Mouse (Mus musculus) inflammation-experienced regulatory T-cells, adult 6 months (primary cell): ENCODE results near the gene Hoxa2. TPM values are rescaled to one million over a fixed set of nuclear protein-coding genes. Genes with fewer than 3 reads are reported as not detected.

ENCODE experiments used
- ATAC-seq: one replicate; pipeline ENCODE4 v1.8.0; 2017
- polyA plus RNA-seq, 3 experiments: library from polyadenylated mRNA; unstranded; fragments of 100-300 nt; shearing (Covaris generic); gene quantifications; one replicate each; pipeline ENCODE4 v1.2.1; 2017

Hoxa2 gene
- polyA plus RNA-seq, 3 experiments from 2014 or later = not detected

DNA sequence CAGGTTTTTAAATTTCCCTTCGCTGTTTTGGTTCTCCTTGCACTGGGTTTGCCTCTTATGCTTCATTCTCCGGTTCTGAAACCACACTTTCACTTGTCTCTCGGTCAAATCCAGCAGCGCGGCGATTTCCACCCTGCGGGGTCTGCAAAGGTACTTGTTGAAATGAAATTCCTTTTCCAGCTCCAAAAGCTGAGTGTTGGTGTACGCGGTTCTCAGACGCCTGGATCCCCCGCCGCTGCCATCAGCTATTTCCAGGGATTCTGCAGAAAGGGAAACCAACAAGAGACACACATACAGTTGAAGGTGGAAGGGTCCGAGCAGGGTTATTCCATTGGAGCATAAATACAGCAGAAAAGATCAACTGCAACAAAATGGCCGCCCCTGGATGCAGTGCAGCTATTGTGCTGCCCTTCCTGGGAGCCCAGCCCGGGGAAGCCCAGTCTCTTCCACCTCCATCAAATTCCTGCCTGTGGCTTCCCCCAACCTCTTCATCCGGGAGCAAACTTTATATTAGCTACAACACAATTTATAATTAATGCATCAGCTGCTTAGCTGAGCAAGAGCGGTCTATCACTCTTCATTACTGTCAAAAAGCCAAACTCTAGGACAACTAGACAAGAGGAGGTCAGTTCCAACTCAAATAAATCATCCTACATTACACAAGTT lies 1.1 kb downstream of the Hoxa2 start:
- ATAC-seq = no peak

DNA sequence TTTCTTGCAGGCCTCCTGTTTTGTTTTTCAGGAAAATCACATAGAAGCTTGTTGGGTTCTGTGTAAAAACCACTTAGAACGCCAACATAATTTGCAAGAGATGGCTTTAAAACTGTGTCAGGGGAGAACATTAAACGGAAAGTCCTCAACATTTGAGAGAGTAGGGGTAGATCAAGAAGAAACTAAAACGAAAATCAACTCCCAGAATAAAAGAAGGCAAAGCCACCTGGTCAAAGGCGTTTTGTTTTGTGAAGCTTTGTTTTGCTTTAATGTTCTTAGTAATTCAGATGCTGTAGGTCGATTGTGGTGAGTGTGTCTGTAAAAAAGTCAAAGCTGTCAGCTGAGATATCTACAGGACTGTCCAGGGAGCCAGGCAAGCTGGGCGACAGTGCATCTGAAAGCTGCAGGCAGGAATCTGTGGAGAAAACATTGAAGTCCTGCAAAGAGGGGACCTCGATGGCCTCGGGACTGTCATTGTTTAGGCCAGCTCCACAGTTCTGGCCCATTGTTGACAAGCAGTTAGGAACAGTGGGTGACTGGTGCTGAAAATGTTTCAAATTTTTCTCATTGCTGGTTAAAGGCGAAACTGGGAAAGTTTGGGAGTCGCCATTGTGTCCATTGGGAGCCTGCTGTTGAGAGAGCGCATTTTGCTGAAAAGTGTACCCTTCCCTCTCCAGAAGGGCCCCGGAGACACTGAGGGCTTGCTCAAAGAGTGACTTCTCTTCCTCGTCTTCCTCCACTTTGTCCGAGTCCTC lies 1.8 kb downstream of the Hoxa2 start:
- ATAC-seq = no peak

- no peak for ATAC-seq
These were observed 2.6 kb downstream of the Hoxa2 start for GRCm38 (mm10) chr6:52162093-52162380.

- no peak for ATAC-seq
These were observed 3.1 kb downstream of the Hoxa2 start for GRCm38 (mm10) chr6:52161336-52162092.

DNA sequence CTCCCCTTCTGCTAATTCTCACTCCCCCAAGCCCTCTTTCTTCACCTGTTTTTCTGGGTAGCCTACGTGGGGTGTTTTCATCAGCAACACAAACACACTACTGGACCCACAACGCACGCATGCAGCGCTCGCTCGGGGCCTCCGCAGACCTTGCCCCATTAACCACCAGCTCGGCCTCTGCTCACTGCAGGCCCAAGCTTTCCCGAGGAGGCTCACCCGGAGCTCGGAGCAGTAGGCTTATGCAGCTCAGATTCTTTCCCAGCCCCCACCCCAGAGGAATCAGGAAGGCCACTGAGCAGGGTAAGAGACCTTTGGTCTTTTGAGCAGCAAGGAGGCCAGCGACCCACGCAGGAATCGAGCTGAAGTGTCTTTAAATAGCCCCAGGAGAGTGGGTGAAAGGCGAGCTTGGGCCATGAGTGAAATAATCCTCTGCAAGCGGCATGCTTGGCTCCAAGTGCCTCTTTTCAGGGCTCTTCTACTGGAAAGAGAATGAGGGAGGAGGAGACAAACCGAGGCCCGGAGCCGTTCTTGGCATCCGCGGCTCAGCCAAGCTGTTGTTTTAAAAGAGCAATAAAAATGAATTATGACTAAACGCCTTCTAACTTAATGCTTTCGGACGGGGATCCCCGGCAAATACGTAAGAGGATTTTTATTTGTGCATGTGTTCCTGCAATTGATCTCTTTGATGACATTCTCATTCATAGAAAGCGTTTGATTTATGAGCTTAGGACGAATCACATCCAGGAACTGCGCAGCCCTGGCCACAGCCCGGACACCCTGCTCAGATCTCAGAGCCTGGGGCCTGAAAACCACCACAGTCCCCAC lies 3.9 kb downstream of the Hoxa2 start:
- no peak for ATAC-seq

DNA sequence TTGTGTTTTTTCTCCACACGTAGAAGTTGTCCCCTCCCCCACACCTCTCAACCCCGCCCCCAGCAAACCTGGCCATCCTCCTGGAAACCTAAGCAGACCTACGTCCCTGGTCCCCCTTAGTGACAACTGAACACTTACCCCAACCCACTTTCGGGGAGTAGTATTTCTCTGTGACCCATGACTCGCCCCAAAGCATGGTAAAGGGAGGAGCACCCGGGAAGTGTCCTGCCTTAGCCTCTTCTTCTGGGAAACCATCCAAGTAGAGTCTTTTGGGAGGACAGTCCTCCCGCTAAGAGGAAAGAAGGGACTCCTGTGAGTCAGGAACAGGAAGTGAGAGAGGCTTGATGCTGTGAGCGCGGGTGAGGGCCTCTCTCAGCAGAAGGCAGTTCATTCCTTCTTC lies 4.7 kb downstream of the Hoxa2 start:
- no peak for ATAC-seq

- no peak for ATAC-seq
These were observed 5.4 kb downstream of the Hoxa2 start for GRCm38 (mm10) chr6:52159164-52159761.

DNA sequence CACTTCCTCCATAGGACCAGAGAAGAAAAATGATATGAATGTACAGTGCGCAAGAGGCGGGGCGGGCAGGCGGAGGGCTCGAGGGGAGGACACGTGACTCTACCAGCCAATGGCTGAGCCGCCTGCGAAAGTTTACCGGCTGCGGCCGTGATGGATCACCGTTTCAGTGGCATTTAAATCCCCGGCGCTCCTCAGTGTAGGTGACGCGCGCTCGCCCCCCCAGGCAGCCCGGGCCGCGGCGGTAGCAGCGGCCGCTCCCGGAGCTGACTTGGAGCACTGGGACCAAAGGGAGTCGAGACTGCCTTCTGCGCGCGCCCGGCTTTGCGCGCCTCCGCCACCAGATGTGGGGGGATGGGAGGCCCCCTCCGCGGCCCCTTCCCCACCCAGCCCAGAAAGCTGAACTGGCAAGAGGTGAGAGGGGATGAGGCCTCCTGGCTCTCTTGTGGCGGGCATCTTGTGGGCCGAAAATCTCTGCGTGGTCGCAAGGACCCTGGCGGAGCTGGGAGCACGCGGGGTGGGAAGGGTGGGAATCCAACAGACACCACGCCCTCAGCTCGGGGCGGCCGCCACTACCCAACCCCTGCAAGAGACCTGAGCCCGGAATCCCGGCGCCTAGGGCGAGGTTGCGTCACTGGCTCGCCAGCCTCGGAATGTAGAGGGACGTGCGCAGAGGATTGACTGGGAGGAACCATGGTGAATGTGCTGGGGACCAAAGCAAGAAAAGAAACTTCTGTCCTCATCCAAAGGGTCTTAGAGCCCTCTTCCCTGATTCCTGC lies 6.2 kb downstream of the Hoxa2 start, which contains the start of gene Hoxa1:
Hoxa1 (minus strand) TSS at position 42 of the 776 bp plus-strand sequence.
- ATAC-seq = peak; percentile 76

DNA sequence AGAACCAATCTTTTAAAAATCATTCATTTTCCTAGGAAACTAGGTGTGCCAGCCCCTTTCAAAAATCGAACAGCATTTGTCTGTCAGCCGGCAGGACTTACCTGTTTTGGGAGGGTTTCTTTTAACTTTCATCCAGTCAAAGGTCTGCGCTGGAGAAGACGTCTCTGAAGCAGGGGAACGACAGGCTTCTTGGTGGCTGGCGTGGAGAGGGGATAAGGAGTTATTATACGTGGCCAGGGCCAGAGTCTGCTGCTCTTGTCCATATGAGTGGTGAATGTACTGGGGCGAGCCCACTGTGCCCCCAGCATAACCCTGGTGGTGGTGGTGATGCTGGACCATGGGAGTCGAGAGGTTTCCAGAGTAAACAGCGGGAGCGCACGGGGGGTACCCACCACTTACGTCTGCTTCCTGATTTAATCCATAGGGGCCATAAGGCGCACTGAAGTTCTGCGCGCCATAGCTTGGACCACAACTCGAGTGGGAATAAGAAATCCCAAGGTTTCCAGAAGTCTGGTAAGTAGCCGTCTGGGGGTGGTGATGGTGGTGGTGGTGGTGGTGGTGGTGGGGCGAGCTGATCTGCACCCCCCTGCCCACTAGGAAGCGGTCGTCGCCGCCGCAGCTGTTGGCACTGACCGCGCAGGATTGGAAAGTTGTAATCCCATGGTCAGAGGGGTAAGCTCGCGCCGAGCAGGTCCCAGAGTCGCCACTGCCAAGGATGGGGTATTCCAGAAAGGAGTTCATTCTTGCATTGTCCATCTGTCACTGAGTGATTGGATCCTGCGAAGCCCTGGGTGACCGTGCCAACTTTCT lies 7.0 kb downstream of the Hoxa2 start:
- no peak for ATAC-seq

GRCm38 (mm10) chr6:52156551-52157200 lies 8.0 kb downstream of the Hoxa2 start:
- no peak for ATAC-seq

GRCm38 (mm10) chr6:52155471-52155870 lies 9.2 kb downstream of the Hoxa2 start:
- no peak for ATAC-seq

GRCm38 (mm10) chr6:52154044-52154443 lies 10.6 kb downstream of the Hoxa2 start:
- ATAC-seq = no peak

DNA sequence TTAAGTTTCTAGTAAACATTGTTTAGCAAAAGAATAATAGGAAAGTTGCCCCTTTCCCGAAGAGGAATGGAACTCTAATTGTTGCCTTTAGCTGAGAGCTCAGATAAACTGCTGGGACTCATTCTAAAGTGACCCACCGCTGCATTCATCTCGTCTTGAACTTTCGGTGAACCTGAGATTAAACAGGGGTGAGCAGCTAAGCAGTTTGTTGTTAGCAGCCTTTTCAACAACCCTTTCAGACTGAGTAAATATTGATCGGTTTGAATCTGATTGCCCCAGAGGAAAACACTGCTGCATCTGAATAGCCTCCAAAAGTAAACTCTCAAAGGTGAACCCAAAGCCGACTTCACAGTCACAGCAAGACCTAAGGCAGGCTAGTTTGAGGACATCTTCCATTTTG lies 11.4 kb downstream of the Hoxa2 start:
- ATAC-seq = no peak

- ATAC-seq = no peak
These were observed 12.1 kb downstream of the Hoxa2 start for GRCm38 (mm10) chr6:52152226-52153193.

- ATAC-seq = no peak
These were observed 13.1 kb downstream of the Hoxa2 start for GRCm38 (mm10) chr6:52151571-52151970.

DNA sequence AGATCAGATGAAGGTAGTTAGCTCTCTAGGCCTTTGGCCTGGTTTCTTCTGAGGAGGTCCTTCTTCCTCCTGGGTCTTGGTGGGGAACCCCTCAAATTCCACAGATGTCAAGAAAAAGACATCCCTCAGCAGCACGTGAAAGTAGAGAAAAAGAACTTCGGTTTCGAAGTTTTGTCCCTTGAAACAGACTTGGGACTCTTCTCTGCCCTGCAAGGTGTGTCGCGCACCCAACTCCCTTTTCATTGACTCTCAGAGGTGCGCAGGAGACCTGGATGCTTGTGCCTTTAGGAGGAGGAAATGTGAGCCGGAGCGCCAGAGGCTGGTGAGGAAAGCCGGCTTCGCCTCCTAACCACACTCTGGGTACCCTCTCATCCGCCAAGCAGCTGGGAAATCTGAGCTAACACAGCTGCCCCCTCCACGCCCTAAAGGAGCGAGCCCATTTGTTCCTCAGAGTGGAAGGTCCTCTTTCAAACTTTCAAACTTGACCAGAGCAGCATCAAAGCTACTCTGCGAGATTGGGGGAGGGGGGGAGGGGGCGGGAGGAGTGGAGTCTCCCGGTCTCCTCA lies 14.1 kb downstream of the Hoxa2 start:
- no peak for ATAC-seq

- no peak for ATAC-seq
These were observed 25.5 kb downstream of the Hoxa2 start for GRCm38 (mm10) chr6:52139115-52139514.

DNA sequence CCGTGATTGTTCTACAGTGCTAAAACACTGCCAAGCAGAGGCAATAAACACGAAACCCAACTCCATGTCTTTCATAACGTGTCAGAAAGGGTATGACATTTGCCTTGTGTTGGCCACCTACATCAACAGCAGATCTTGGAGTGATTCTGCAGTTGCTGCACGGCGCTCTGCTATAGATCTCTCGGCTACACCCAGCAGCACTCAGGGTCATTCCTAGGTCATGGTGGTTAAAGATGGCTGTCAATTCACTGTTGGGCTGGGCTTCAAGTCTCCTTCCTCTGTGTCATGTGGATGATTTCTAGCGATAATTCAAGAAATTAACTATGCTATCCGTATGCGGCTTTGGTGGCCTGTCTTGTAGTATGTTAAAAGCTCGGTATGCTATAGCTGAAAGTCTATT lies 26.1 kb downstream of the Hoxa2 start:
- ATAC-seq = no peak
